Mouse (Mus musculus): ENCODE data around the gene CN725425.

The CN725425 gene

GRCm38 (mm10) chr15:91199256-91199905 lies at the start of gene CN725425:
Gene CN725425 (plus strand): TSS chr15:91199494.
- in situ Hi-C loops (cut with MboI; ENCODE audit: unreplicated experiment in 2 of 2) = no loop called here

- in situ Hi-C loops (cut with MboI; ENCODE audit: unreplicated experiment in 2 of 2) = no loop called here
These were observed 46.7 kb upstream of the CN725425 start for GRCm38 (mm10) chr15:91152592-91152991.

GRCm38 (mm10) chr15:91153311-91153710 lies 46.0 kb upstream of the CN725425 start:
- in situ Hi-C loops (cut with MboI; ENCODE audit: unreplicated experiment in 2 of 2) = no loop called here

- in situ Hi-C loops (cut with MboI; ENCODE audit: unreplicated experiment in 2 of 2) = no loop called here
These were observed 38.1 kb upstream of the CN725425 start for GRCm38 (mm10) chr15:91161153-91161552.

- in situ Hi-C loops (cut with MboI; ENCODE audit: unreplicated experiment in 2 of 2) = no loop called here
These were observed 35.8 kb upstream of the CN725425 start for GRCm38 (mm10) chr15:91163454-91163853.

GRCm38 (mm10) chr15:91165021-91165420 lies 34.3 kb upstream of the CN725425 start:
- in situ Hi-C loops (cut with MboI; ENCODE audit: unreplicated experiment in 2 of 2) = no loop called here

- in situ Hi-C loops (cut with MboI; ENCODE audit: unreplicated experiment in 2 of 2) = no loop called here
These were observed 31.3 kb upstream of the CN725425 start for GRCm38 (mm10) chr15:91167850-91168562.

GRCm38 (mm10) chr15:91170602-91171328 lies 28.5 kb upstream of the CN725425 start:
- in situ Hi-C loops (cut with MboI; ENCODE audit: unreplicated experiment in 2 of 2) = no loop called here

- in situ Hi-C loops (cut with MboI; ENCODE audit: unreplicated experiment in 2 of 2) = no loop called here
These were observed 28.0 kb upstream of the CN725425 start for GRCm38 (mm10) chr15:91171332-91171731.

- in situ Hi-C loops (cut with MboI; ENCODE audit: unreplicated experiment in 2 of 2) = no loop called here
These were observed 27.1 kb upstream of the CN725425 start for GRCm38 (mm10) chr15:91172193-91172592.

GRCm38 (mm10) chr15:91178656-91179314 lies 20.5 kb upstream of the CN725425 start:
- in situ Hi-C loops (cut with MboI; ENCODE audit: unreplicated experiment in 2 of 2) = no loop called here

GRCm38 (mm10) chr15:91179911-91180622 lies 19.2 kb upstream of the CN725425 start:
- in situ Hi-C loops (cut with MboI; ENCODE audit: unreplicated experiment in 2 of 2) = no loop called here

GRCm38 (mm10) chr15:91186358-91186757 lies 12.9 kb upstream of the CN725425 start:
- in situ Hi-C loops (cut with MboI; ENCODE audit: unreplicated experiment in 2 of 2) = no loop called here

GRCm38 (mm10) chr15:91190026-91190425 lies 9.3 kb upstream of the CN725425 start:
- in situ Hi-C loops (cut with MboI; ENCODE audit: unreplicated experiment in 2 of 2) = no loop called here

- in situ Hi-C loops (cut with MboI; ENCODE audit: unreplicated experiment in 2 of 2) = no loop called here
These were observed 8.6 kb upstream of the CN725425 start for GRCm38 (mm10) chr15:91190519-91191207.

- in situ Hi-C loops (cut with MboI; ENCODE audit: unreplicated experiment in 2 of 2) = no loop called here
These were observed 7.7 kb upstream of the CN725425 start, which contains the start of gene Abcd2 for GRCm38 (mm10) chr15:91191412-91192222. Gene Abcd2 (minus strand): TSS chr15:91191799.

GRCm38 (mm10) chr15:91192223-91192598 lies 7.1 kb upstream of the CN725425 start:
- in situ Hi-C loops (cut with MboI; ENCODE audit: unreplicated experiment in 2 of 2) = no loop called here

GRCm38 (mm10) chr15:91200833-91201232 lies 1.5 kb downstream of the CN725425 start:
- in situ Hi-C loops (cut with MboI; ENCODE audit: unreplicated experiment in 2 of 2) = no loop called here

GRCm38 (mm10) chr15:91202486-91202885 lies 3.2 kb downstream of the CN725425 start:
- in situ Hi-C loops (cut with MboI; ENCODE audit: unreplicated experiment in 2 of 2) = no loop called here

All from v-Abl transformed pro-B cells (cell line).